Mouse (Mus musculus): ENCODE measurements around the gene Gpr39.

The Gpr39 gene

DNA sequence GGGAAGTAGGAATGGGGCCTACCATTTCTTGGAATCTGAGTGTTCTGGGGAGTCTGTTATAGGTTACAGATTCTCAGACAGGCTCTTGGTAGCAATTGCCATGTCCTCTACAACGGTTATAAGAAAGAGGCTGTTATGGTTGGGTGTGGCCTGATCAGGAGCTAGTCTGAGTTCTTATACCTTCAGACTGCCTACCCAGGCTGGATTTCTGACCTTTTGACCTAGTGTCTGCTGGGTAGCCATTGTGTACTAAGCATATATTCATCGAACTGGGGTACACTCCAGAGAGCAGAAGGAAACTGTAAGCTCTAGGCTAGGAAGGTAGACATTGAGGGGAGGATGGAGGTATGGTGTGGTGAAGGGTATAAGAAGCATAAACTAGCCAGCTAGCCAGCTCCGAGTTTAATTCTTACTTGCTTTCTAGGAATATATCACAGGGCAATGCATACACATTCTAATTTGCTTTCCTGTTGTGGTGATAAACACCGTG is 24.4 kb downstream of the Gpr39 start:
- DNase-seq: no peak

DNA sequence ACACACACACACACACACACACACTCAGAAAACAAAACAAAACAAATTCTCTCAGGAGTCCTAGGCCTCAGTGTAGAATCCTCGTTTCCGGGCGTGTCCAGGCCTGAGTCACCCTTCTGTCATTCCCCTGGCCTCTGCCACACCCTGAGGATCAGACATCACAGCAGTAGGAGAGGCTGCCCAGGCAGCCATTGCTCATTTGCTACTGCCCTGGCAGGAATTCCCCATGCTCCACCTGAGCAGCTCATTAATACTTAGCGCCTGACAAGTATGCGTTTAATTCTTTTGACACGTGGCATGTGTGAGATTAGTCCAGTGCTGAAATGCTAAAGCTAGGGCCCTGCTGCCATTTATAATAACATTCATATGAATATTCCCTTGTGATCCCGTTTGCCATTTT is 25.0 kb downstream of the Gpr39 start:
- DNase-seq: no peak

DNA sequence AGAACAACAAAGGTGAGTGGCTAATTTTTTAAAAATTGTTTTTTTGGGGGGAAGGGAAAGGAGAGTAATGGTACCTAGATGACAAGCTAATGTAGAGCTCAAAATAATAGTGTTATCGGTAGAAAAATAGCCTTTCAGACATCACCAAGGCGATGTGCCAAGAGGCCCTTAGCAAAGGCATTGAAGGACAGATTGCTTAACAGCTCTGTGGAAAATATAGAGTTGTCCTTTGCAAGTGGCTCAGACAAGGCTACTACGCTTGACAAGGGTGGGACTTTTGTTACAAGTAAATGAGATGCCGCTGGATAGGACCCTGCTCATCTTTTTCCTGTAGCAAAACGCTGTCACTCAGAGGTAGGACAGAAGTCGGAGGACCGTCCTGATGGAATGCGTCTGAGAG is 25.5 kb downstream of the Gpr39 start:
- DNase-seq: no peak

DNA sequence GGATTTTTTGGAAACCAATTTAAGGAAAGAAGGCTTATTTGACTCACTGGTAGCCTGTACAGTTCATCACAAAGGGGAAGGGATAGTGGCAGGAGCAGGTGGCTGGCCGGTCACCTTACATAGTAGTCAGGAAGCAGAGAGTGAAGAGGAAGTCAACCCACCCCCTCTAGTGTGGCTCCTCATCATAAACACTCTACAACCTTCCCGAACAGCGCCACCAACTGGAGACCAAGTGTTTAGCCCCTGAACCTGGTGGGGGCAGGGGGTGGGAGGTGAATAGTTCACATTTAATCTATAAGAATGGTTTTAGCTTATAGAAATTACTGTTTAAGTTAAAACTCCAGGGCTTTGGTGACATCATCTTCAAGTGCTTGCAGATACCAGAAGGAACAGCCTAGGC is 28.6 kb downstream of the Gpr39 start:
- no peak for DNase-seq

DNA sequence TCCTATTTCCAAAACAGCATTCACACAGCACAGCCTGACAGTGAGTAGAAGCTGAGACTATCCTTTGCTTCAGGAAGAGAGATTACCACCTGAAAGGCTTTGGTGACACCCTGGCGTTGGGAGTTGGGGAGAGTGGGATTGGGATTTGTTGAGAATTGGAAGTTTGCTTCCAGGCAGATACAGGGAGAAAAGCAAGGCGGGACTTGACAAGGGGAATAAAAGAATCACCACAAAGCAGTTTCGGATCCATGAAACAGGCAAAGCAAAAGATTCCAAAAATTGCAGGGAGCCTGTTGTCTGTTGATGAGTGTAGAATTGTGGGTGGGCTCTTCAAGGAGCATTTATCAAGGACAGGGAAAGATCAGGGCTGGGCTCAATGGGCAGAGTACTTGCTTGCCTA is 38.5 kb downstream of the Gpr39 start:
- DNase-seq: no peak

DNA sequence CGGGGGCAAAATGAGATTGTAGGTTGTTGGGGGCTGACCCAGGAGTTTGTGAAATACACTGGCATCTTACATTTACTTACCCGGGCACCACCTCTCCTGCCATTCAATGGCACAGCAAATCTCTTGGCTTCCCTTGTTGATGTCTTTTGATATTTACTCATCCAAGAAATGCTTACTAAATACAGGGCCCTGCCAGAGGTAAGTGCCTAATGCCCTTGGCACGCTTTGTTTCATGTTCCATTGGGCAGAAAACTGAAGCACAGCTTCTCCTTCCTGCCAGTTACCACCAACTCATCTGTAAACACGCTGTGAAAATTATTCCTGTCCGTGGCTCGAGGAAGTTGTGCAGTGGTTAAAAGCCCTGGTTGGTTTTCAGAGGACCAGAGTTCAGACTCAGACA is 39.4 kb downstream of the Gpr39 start:
- DNase-seq: no peak

DNA sequence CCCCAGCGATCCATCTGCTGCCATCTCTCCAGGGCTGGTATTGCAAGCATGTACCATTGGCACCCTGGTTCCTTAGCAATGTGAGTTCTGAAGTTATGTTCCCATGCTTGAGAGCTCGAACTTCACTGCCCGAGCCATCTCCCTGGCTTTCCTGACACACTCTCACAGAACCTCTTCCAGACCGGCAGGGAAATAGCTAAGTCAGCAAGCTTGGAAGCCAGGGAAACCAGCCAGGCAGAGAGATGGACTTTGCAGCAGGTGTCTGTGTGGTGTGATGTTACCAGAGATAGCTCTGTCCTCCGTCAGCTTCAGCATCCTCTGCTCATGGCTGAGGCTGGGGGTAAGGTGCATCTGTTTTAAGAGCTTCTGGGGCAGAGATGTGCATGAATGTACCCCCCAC is 41.1 kb downstream of the Gpr39 start:
- no peak for DNase-seq

DNA sequence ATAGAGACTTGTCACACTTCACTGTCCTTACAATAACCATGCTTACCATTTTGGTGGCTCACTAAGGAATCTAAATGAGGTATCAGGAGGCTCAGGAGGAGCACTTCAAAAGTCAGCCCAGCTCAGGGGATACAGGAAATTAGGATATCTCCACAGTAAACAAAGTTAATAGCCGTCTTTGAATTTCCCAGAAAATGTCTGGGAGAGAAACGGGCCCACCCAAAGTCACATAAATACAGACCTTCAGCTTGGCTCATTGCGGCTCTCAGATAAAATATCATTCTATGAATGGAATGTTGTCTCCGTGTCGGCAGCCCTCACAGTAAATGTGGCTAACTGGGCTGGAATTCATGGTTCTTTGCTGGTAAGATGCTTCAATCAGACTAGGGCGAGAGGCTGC is 42.3 kb downstream of the Gpr39 start:
- no peak for DNase-seq

DNA sequence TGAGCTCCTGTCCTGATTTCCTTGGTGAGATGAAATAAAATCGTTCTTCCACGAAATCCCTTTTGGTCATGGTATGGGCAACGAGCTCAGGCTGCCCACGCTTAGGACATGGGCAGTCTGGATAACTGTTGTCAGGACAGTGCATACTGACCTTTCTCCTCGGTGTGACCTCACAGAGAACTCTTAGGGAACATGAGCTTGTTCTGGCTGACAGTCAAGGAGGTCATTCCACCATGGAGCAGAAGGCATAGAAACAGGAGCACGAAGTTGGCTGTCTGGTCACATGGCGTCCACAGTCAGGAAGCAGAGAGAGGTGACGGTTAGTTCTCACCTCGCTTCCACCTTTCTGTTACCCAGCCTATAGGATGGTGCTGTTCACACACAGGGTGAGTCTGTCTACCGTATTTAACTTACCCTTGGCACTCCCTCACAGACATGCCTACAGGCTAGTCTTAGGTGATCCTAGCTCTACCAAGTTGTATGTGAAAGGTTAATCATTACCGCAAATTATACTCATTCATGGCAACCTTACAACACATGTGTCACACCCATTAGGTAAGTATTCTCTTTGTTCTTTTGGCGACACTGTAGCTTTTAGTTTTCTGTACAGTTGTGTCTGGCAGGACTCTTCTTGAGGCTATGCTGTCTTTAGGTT is 44.4 kb downstream of the Gpr39 start:
- no peak for DNase-seq

DNA sequence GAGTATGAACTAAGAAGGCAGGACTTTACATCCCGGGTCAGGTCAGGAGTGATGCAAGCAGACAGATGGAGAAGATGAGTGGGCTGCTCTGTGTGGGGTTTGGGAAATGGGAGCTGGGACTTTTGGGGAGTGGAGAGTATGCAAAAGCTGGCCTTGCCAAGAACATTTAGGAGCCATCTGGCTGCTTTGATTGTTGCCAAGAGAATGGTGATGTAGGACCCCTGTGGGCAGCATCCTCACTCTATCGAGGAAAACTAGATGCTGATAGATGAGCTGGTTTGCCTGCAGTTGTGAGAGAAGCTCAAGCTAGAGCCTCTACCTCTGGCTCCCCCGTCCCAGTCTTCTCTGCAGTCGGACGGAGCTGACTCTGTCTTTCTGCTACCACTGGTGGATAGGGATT is 47.5 kb downstream of the Gpr39 start:
- DNase-seq: no peak

DNA sequence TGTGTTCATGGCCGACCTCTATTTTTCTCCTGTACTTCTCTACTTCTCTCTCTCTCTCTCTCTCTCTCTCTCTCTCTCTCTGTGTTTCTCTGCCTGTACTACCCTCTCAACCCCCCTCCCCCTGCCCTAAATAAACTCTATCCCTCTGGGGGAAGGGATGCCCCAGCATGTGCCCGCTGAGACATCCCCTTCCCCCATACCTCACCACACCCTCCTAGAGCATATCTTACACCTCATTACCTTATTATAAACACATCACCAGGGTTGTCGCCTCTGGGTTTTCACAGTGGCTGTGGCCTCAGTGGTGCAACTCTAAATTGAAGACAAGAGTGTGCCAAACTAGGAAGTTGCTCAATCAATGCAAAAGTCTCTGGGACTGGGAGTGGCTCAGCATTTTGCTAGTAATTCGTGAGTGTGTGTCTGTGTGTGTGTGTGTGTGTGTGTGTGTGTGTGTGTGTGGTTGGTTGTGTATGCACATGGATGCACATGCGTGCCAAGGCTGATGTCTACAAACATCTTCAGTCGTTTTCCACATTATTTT is 52.3 kb downstream of the Gpr39 start:
- no peak for DNase-seq

DNA sequence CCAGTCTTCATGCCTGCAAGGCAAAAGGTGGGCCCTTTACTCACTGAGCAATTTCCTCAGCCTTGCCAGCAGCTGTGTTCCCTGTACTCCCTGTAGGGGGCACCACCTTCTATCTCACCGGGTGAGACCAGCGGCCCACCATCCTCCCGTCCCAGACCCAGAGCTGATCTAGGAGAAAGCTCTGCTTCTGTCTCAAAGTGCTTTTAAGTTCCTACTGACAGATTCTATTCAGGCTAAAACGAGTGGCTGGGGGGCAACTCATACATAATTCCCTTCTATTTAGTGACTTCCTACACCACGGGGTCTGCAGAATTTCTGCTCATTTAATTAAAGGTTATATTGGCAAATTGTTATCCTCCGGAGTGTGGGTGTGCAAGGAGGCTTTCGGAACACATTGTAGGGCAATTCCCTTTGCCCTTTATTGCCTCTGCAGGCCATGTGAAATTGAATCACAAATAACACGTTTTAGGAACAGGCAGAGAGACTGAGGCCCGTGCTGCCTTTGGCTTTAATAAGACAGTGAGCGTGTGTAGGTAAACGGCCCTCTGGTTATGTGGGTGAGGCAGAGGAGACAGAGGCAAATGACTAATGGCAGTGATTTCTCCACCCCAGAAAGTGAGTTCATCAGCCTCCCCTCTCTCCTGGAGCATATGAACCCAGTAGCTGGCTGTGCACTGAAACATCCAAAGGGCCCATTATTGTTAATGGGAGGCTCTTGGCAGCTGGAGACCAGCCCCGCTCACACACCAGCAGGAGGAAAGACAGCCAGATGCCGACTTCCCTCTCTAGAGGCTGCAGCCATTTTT is 53.1 kb downstream of the Gpr39 start:
- no peak for DNase-seq

DNA sequence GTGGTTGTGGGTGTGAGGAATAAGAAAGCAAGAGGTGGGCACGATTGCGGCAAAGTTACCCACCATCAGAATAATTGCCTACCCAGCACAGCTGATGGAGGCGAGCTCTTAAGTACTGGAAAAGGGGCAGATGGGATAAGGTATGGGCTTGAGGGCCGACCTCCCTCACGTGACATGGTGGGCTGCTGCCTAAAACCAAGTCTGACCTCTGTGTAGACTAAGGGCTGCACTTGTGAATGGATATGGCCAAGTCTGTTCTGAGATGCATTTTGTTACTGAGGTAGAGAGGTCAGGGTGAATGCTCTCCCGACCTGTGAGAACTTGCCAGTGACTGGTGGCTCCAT is 53.7 kb downstream of the Gpr39 start:
- DNase-seq: no peak

DNA sequence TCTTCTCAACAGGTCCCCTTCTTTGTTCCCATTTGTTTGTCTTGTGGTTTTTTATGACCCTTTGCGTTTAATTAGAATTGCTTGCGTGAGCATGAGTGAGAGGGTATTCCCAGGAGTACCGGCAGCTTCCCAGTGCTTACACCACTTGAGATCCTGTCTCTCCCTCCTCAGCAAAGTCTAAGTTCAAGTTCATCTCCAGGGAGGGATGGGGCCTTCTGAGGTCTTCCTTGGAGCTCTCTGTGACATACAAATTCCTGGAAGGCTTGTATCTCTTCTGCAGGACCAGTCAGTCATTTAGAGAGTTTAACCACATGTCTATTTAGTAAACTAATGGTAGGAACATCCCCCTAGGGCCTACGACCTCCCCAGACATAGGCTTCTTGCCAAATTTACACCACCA is 55.1 kb downstream of the Gpr39 start:
- no peak for DNase-seq

DNA sequence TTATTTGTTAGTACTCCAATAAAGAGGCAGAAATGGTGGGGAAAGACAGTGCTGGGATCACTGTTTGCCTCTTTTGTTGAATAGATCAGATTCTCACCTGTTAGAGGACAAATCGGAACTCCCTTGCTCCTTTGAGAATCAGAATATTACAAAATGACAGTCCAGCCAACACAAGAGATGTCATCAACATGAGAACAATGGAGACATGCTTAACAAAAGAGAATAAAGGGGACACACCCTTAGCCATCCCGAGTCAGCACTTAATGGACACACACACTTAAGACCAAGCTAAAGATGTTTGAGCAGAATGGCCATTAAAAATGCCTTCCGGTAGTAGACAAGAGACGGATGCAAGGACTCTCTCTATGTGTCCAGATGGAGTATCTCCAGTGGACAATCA is 68.0 kb downstream of the Gpr39 start:
- DNase-seq: no peak

DNA sequence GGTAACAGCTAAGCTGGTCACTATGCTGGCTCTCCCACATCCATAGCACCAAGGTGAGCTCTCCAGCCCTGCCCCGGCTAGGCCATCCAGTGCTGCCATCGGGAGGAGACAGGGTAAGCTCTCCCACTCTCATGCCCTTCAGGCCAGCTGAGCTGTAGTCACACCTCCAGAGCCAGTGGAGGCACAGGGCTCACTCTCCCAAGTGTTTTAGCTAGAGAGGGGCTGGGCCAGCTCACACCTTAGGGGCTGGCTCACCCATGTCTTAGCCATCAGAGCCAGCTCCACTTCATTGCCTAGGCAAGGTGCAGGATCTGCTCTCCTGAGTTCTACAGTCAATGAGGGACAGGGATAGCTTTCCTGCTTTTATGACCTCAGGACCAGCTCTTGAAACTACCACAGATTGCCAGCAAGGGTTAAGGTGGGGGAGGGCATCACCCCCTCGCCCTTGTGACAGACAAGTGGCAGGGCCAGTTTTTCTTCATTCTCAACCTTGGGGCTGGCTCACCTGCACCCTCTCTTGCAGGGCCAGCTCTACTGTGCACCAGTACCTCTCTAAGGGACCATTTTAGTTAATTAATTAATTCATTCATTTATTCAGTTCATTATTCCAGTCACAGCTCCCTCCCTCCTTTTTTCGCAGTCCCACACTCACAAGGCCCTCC is 78.7 kb downstream of the Gpr39 start:
- no peak for DNase-seq

DNA sequence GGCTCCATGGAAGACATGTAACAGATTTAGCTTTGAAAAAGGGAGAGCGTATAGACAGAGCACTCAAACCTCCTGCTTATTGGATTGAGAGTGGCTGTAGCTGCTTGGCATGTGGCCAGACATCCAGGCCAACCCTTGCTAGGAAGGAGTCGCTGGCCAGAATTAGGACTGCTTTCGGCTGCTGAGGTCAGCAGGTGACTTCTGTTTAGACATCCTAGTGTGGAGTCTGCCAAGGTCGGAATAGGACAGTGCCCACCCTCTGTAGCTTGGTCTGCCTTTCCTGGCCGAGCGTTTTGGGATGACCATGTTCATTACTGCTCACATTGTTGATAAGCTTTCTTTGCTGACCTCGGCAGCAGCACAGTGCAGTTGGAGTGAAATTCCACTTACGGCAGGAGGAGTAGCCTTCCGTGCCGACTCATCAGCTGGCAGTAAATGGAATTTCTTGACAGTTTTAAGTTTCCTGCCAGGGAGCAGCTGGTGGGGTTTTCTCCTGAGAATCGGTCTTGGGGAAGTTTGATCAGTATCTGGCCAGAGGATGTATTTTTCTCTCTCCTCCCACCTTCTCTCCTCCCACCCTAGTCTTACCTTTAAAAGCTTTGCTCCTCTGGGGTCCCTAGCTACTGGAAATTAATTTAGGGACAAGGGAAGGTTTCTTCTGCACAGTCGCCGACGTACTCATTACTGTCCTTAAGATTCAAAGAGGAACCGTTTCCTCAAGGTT is 83.3 kb downstream of the Gpr39 start:
- DNase-seq: peak; percentile 13

DNA sequence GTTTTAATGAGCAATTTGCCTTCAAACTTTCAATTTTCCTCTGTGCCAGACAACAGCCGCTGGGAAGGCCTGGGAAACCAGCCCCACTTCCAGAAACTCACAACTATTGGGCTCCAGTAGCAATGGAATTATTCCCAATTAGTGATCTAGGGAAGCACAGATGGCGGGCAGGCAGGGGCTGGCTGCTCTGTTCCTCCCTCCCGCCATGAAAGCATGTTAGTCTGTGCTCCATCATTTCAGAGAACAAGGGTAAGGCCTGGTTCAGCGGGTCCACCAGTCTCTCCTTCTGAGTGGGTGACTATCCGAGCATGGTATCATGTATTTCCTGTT is 83.9 kb downstream of the Gpr39 start:
- DNase-seq: no peak

DNA sequence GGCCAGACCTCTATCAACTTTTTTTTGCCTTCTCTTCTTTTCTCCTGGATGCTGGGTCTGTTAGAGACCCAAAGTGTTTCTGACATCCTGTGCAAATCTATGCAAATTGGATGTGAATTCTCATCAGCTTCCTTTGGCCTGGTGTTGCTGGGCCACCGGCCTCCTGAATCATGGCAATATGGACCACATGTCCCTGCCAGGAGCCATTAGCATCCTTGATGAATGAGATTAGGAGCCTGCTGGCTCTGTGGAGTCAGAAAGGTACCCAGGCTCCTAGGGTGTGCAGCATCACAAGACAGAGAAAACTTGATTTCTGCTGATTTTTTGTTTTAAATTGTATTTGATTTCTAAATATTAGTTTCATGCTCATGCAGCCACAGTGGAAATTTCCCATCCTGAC is 85.3 kb downstream of the Gpr39 start:
- DNase-seq: no peak

DNA sequence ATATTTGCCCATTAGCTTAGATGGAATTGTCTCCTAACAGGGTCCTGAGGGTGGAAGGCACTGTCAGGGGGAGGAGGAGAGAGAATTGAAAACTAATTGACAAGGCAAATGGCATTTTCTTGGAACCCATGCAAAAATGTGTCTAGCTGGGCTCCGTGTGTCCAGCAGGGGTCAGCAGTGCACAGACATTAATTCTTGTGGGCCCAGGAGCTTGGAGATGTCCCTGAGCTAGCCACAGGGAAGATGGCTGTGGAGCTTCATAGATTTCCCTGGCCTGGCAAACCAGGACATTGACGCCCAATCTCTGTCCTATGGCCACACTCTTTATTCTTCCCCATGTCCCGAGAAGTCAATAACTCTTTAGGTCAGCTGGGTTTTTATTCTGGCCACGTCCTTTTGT is 113.0 kb downstream of the Gpr39 start:
- peak; percentile 25 for DNase-seq

DNA sequence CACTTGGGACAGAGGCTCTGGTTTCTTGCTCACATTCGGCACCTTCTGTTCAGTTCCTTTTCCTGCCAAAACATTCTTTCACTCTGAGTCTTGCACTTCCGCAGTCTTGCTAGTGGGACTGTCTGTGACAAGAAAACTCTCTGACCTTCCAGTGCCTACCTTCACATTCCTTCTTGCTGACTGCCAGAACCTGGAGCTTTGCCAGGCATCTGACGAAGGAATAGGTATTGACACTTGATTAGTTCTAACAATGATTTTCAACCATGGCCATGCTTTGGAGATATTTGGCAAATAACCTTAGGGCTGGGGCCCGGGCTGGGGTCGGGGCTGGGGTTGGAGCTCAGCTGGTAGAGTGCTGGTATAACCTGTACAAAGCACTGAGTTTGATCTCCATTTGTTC is 123.7 kb downstream of the Gpr39 start:
- no peak for DNase-seq

DNA sequence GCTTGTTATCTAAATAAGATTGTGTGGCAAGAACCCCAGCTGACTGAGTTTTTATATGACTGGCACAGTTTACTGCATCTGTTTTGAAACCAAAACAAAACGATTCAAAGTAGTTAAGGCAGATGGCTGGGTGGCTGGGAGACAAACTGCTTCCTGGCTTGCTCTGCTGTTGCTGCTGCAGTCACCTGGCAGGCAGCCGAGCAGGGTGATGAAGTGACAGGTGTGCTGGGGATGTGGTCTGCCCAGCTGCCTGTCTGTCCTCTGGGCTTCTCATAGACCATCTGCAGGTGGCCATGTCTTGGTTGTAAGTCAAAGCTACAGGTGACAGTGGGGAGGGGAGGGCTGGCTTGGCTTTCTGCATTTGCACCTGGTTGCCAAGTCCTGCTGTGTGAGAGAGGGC is 131.6 kb downstream of the Gpr39 start:
- DNase-seq: no peak

DNA sequence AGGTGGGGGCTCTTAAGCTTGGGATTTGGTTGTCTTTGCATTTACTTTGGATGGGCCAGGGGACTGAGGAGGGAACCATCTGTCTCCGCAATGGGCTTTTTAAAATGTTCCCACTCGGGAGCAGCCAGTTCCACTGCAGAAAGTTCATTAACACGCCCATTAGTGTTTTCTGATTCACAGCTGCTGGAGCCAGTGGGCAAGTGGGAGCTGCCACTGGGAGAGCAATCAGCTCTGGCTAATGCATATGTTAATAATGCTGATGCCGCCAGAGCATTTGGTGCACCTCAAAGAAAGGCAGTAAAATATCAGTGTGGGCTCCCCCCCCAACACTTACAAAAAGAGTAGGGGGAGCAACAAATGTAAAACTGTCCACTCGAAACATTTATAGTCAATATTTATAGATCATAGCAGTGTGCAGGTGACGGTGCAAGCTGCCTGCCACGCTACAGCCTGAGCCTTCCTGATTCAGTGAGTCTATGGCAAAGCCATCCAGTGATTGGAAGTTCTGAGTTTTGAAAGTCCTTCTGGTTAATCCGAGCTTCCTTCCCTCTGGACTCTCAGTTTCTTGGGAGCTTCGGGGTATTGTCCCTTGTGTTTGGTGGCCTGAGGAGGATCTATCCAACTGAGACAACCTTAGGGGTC is 136.5 kb downstream of the Gpr39 start:
- no peak for DNase-seq

All from cerebellum, adult 11 months (tissue).